Mouse (Mus musculus): ENCODE measurements around the gene Crygd. TPM values are rescaled to one million over a fixed set of nuclear protein-coding genes. Genes with fewer than 3 reads are reported as not detected.

The Crygd gene
- total and polyA plus RNA-seq, 3 experiments = not detected

- H3K9ac ChIP-seq (ENCODE audit: low read depth, low read length) = no peak overlapping the region
- no peak overlapping the region for H3K27ac ChIP-seq
- no peak overlapping the region for H3K4me3 ChIP-seq
- H3K4me1 ChIP-seq (ENCODE audit: control insufficient read depth, insufficient read depth, low read length) = no peaks in the 10 kb centered on the region
- H3K27me3 ChIP-seq (ENCODE audit: control insufficient read depth, insufficient read depth, low read length) = no peaks in the 10 kb centered on the region
- H3K36me3 ChIP-seq (ENCODE audit: control insufficient read depth, insufficient read depth, low read length) = no peaks in the 10 kb centered on the region
- no peak for DNase-seq
- intact Hi-C loops (cut with DNase I) = no loop called here
- WGBS = 74% methylated on average over 6 of the region's 6 CpGs
- no peak for TF ChIP-seq CTCF (IDR thresholded peaks at IDR 0.05)
- TF ChIP-seq EP300 (IDR thresholded peaks at IDR 0.05; ENCODE audit: insufficient read depth, low read depth, low read length) = no peak
- H3K79me2 ChIP-seq (replicated peaks; ENCODE audit: control insufficient read depth, insufficient read depth, low read length) = no peaks in the 10 kb centered on the region
Measured at GRCm38 (mm10) chr1:65040806-65041205, 22.4 kb downstream of the Crygd start.

- H3K27me3 ChIP-seq (ENCODE audit: control insufficient read depth, insufficient read depth, low read length) = no peaks in the 10 kb centered on the region
- H3K9ac ChIP-seq (ENCODE audit: low read depth, low read length) = no peak overlapping the region
- H3K4me1 ChIP-seq (ENCODE audit: control insufficient read depth, insufficient read depth, low read length) = no peaks in the 10 kb centered on the region
- H3K79me2 ChIP-seq (replicated peaks; ENCODE audit: control insufficient read depth, insufficient read depth, low read length) = no peaks in the 10 kb centered on the region
- H3K4me3 ChIP-seq = no peak overlapping the region
- intact Hi-C loops (cut with DNase I) = no loop called here
- no peak for TF ChIP-seq POLR2A (IDR thresholded peaks at IDR 0.05; ENCODE audit: insufficient read depth, low read depth, low read length)
- no peak for TF ChIP-seq EP300 (IDR thresholded peaks at IDR 0.05; ENCODE audit: insufficient read depth, low read depth, low read length)
- WGBS = 81% methylated on average over 3 of the region's 3 CpGs
- no peaks in the 10 kb centered on the region for H3K36me3 ChIP-seq (ENCODE audit: control insufficient read depth, insufficient read depth, low read length)
- H3K27ac ChIP-seq = no peak overlapping the region
- no peak for DNase-seq
Measured at GRCm38 (mm10) chr1:65039679-65040078, 23.6 kb downstream of the Crygd start.

- Histone ChIP-seq H3K4me3 (no peak overlapping the region), H3K36me3 (ENCODE audit: control insufficient read depth, insufficient read depth, low read length) (no peaks in the 10 kb centered on the region), H3K4me1 (ENCODE audit: control insufficient read depth, insufficient read depth, low read length) (no peaks in the 10 kb centered on the region), H3K27ac (no peak overlapping the region), H3K27me3 (ENCODE audit: control insufficient read depth, insufficient read depth, low read length) (no peaks in the 10 kb centered on the region), H3K79me2 (replicated peaks; ENCODE audit: control insufficient read depth, insufficient read depth, low read length) (no peaks in the 10 kb centered on the region), H3K9ac (ENCODE audit: low read depth, low read length) (no peak overlapping the region)
- WGBS = 47% methylated on average over 2 of the region's 2 CpGs
- DNase-seq = no peak
- intact Hi-C loops (cut with DNase I) = no loop called here
- TF ChIP-seq POLR2A (IDR thresholded peaks at IDR 0.05; ENCODE audit: insufficient read depth, low read depth, low read length) (no peak), EP300 (IDR thresholded peaks at IDR 0.05; ENCODE audit: insufficient read depth, low read depth, low read length) (no peak), CTCF (IDR thresholded peaks at IDR 0.05) (no peak)
Measured at GRCm38 (mm10) chr1:65037542-65037941, 25.7 kb downstream of the Crygd start.

GRCm38 (mm10) chr1:65035513-65035912 is 27.7 kb downstream of the Crygd start:
- DNase-seq = no peak
- Histone ChIP-seq H3K9ac (ENCODE audit: low read depth, low read length) (no peak overlapping the region), H3K79me2 (replicated peaks; ENCODE audit: control insufficient read depth, insufficient read depth, low read length) (no peaks in the 10 kb centered on the region), H3K36me3 (ENCODE audit: control insufficient read depth, insufficient read depth, low read length) (no peaks in the 10 kb centered on the region), H3K27ac (no peak overlapping the region), H3K27me3 (ENCODE audit: control insufficient read depth, insufficient read depth, low read length) (no peaks in the 10 kb centered on the region), H3K4me1 (ENCODE audit: control insufficient read depth, insufficient read depth, low read length) (no peaks in the 10 kb centered on the region), H3K4me3 (no peak overlapping the region)
- TF ChIP-seq CTCF (IDR thresholded peaks at IDR 0.05) = no peak
- WGBS = 51% methylated on average over 3 of the region's 3 CpGs
- intact Hi-C loops (cut with DNase I) = no loop called here

GRCm38 (mm10) chr1:65032641-65033040 is 30.6 kb downstream of the Crygd start, which contains the start of gene Akr1cl:
TSS of gene Akr1cl (minus strand) at chr1:65032759.
- H3K9ac ChIP-seq (ENCODE audit: low read depth, low read length) = no peak within 1 kb of the TSS
- no peaks in the 10 kb centered on the region for H3K4me1 ChIP-seq (ENCODE audit: control insufficient read depth, insufficient read depth, low read length)
- no peaks in the 10 kb centered on the region for H3K36me3 ChIP-seq (ENCODE audit: control insufficient read depth, insufficient read depth, low read length)
- intact Hi-C loops (cut with DNase I) = no loop called here
- no peak within 1 kb of the TSS for H3K27ac ChIP-seq
- H3K79me2 ChIP-seq (replicated peaks; ENCODE audit: control insufficient read depth, insufficient read depth, low read length) = no peaks in the 10 kb centered on the region
- TF ChIP-seq CTCF (IDR thresholded peaks at IDR 0.05) (no peak), POLR2A (IDR thresholded peaks at IDR 0.05; ENCODE audit: insufficient read depth, low read depth, low read length) (no peak), EP300 (IDR thresholded peaks at IDR 0.05; ENCODE audit: insufficient read depth, low read depth, low read length) (no peak)
- no peak within 1 kb of the TSS for H3K4me3 ChIP-seq
- DNase-seq = no peak
- no peaks in the 10 kb centered on the region for H3K27me3 ChIP-seq (ENCODE audit: control insufficient read depth, insufficient read depth, low read length)

DNA sequence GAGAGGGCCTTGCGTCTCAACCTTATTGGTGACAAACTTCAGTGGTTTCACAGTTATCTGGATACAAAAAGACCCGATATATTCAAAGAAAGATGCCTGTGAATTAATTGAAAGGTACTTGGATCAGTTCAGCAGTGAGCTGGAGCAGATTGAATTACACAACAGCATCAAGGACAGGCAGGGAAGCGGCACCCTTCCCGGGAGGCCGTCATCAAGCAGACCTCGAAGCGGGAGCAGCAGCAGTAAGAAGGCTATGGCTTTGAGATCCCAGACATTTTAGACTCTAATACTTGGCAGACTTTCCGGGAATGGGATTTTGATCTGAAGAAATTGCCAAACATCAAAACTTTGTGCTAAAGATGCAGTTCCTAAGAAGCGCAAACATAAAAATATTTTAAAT is 35.0 kb downstream of the Crygd start:
- intact Hi-C loops (cut with DNase I) = no loop called here
- Histone ChIP-seq H3K27ac (no peak overlapping the region), H3K4me1 (ENCODE audit: control insufficient read depth, insufficient read depth, low read length) (no peaks in the 10 kb centered on the region), H3K79me2 (replicated peaks; ENCODE audit: control insufficient read depth, insufficient read depth, low read length) (no peaks in the 10 kb centered on the region), H3K4me3 (no peak overlapping the region), H3K27me3 (ENCODE audit: control insufficient read depth, insufficient read depth, low read length) (no peaks in the 10 kb centered on the region), H3K9ac (ENCODE audit: low read depth, low read length) (no peak overlapping the region), H3K36me3 (ENCODE audit: control insufficient read depth, insufficient read depth, low read length) (no peaks in the 10 kb centered on the region)
- 68% methylated on average over 9 of the region's 9 CpGs for WGBS
- DNase-seq = no peak
- TF ChIP-seq EP300 (IDR thresholded peaks at IDR 0.05; ENCODE audit: insufficient read depth, low read depth, low read length) (no peak), CTCF (IDR thresholded peaks at IDR 0.05) (no peak), POLR2A (IDR thresholded peaks at IDR 0.05; ENCODE audit: insufficient read depth, low read depth, low read length) (no peak)

Measured in heart, adult 2 months (tissue).